Mouse (Mus musculus) adrenal gland, postnatal 14 days (tissue): ENCODE results near the gene Ccl24. TPM values are rescaled to one million over a fixed set of nuclear protein-coding genes. Genes with fewer than 3 reads are reported as not detected.
"Not testable (repeated sequence)": the region's sequence is repeated elsewhere in the genome, so short reads cannot be mapped to it uniquely, and the experiment has no call there.

Experiments
- DNase-seq: peaks from one replicate; pipeline ENCODE4 v3.0.0; 2021; ENCODE audit warnings: mixed read lengths
- long read RNA-seq, 2 experiments: library from polyadenylated mRNA; stranded (forward); transcript quantifications; one replicate each; pipeline ENCODE4 v2.0.0; 2021
- total RNA-seq: library from RNA; stranded (reverse); gene quantifications from 2 replicates; pipeline ENCODE4 v1.2.3, GENCODE M21; 2021

The Ccl24 gene
- total RNA-seq = 1.6 and 3.1 TPM in 2 replicates
- long read RNA-seq, experiment 1 = 0 reads
- long read RNA-seq, experiment 2, partial matches to known transcripts = 0 of 3 reads
- long read RNA-seq, experiment 2, other reads (novel, unspliced or antisense) = 0 of 3 reads

DNA sequence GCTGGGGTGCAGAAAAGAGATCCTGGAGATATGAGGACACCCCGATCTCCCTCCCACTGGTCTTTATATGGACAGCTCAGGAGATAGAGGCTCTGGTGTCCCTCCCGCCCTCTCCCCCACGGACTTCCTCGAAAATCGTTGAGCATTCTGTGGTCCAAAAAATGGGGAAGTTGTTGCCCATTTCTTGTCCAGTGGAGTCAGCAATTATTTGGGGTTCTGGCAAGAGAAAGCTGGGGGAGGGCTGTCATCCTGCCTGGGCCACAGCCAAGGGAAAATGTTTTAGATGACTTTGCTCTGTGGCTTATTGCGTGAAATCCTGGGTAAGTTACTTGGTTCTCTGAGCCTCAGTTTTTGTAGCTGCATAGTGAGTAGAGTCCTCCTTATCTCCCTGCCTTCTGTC is at the start of gene Ccl24:
Gene Ccl24 (minus strand): TSS at position 44 of the 400 bp plus-strand sequence.
- DNase-seq = no peak

DNA sequence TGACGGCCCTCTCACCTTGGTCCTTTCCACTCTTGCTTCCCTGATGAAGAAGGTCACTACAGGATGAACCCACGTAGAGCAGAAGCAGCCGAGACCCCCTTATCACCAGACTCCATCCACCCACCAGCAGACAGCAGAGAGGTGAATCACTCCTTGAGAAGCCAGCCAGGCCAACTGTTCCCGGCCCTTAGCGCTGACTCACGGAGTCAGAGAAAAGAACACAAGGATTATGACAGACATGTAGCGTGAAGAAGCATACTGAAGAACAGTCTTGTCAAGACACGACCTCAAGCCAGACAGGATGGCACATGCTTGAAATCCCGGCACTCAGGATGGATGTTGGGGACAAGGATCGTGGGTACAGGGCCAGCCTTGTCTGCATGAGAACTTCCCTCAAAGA is 48.9 kb upstream of the Ccl24 start:
- DNase-seq = peak; percentile 56

DNA sequence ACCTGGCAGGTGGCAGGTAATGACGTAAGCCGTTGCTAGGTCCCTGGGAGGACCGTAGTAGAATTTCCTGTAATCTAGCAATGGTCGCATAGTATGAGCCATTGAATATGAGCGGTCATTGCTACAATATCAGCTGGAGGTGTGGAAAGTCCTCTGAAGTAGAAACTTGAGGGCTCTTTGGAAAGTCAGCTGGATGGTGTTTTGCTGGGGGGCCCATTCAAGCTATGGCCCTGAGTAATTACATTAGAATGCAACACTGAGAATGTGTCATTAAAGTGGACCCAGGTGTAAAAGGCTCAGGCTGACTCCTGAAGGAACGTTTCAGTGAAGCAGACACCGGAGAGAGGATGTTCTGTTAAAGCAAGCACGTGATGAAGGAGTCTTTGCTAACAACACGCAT is 47.7 kb upstream of the Ccl24 start:
- DNase-seq = no peak

- DNase-seq = not testable (repeated sequence)
Observed at GRCm38 (mm10) chr5:135619741-135620140, 46.9 kb upstream of the Ccl24 start.

- DNase-seq = peak; percentile 24
Observed at GRCm38 (mm10) chr5:135609794-135610193, 36.9 kb upstream of the Ccl24 start.

- DNase-seq = no peak
Observed at GRCm38 (mm10) chr5:135607581-135607980, 34.7 kb upstream of the Ccl24 start.

DNA sequence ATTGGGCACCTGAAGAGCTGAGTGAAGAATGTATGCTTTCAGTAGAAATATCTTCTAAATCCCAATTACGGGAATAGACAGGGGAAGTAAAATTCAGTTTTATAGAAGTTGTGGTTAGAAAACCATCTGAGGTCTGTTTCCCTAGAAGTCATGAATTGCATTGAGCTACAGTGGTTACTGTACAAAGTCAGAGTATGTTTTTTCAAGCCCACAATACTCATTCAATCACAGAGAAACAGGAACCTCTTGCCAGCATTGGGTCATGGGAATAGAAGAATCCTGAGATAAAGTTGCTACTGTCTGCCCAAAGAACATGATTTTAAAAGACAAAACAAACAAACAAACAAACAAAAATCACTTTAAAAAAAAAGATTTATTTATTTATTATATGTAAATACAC is 33.9 kb upstream of the Ccl24 start:
- not testable (repeated sequence) for DNase-seq

DNA sequence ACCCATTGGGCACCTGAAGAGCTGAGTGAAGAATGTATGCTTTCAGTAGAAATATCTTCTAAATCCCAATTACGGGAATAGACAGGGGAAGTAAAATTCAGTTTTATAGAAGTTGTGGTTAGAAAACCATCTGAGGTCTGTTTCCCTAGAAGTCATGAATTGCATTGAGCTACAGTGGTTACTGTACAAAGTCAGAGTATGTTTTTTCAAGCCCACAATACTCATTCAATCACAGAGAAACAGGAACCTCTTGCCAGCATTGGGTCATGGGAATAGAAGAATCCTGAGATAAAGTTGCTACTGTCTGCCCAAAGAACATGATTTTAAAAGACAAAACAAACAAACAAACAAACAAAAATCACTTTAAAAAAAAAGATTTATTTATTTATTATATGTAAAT is 31.8 kb upstream of the Ccl24 start:
- DNase-seq = not testable (repeated sequence)

DNA sequence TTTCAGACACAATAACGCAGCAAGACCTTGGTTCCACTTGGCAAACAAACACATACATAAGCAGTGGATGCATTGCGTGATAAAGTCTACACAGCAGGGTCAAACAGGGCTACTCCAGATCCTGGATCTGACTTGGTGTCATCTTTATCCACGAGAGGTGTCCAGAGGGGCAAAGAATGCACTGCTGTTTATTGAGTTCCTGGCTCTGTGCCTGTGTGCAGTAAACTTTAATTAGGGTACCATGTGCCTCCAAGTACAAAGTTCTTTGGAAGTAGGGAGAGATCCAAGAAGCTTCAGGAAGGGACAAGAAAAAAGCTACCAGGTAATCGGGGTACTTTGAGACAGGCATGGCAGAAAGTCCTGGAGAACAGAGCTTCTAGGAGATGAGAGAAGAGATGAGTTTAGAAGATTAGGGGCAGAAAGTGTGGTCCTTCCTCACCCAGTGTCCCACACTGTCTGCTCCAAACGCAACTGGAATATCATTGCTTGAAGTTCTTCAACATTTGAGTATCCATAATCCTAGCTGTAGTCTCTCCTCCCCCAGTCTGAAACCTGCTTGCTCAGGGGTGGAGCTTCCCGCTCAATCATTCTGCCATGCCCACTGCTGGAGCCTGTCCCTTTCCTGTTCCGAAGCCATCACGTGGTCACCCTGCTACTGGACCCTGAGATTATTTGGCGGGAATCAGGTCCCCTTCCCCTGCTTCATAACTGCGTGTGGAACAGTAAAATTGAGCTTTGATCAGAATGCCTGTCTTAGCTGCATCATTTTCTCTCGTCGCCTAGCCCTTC is 17.3 kb upstream of the Ccl24 start:
- DNase-seq = no peak

GRCm38 (mm10) chr5:135587764-135588163 is 14.9 kb upstream of the Ccl24 start:
- DNase-seq = no peak

GRCm38 (mm10) chr5:135585691-135586090 is 12.8 kb upstream of the Ccl24 start:
- DNase-seq = no peak

- no peak for DNase-seq
Observed at GRCm38 (mm10) chr5:135582330-135582729, 9.5 kb upstream of the Ccl24 start.

DNA sequence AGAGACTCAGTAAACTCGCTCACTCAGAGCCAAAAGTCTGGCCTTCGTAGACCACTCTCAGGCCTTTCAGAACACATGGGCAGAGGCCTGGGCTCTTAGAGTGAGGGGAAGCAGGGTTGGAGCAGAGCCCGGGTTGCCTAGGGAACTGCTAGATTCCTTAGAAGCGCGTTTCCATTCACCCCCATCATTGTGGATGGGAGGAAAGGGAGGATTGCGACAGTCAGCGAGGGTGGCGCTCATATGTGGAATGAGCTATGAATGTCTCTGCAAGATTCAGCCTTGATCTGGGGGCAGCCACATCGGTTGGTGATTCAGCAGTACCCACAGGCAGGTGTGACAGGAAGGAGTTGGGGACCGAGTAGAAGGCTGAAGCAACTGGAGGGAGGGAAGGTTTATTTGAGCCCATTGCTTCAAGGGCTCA is 6.5 kb upstream of the Ccl24 start:
- DNase-seq = no peak

- DNase-seq = no peak
Observed at GRCm38 (mm10) chr5:135576055-135576454, 3.2 kb upstream of the Ccl24 start.

DNA sequence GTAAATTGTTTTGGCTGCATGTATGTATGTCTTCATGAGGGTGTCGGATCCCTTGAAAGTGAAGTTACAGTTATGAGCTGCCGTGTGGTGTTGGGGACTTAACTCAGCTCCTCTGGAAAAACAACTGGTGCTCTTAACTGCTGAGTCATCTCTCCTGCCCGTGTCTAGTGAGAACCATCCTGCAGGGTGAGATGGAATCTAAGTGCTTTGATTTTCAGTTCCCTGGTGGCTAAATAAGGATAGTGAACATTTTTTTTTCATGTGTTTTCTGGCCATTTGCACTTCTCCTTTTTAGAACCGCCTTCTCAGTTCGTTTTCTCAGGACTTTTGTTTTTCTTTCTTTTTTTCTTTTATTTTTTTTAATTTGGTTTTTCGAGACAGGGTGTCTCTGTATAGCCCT is 4.2 kb downstream of the Ccl24 start:
- no peak for DNase-seq

DNA sequence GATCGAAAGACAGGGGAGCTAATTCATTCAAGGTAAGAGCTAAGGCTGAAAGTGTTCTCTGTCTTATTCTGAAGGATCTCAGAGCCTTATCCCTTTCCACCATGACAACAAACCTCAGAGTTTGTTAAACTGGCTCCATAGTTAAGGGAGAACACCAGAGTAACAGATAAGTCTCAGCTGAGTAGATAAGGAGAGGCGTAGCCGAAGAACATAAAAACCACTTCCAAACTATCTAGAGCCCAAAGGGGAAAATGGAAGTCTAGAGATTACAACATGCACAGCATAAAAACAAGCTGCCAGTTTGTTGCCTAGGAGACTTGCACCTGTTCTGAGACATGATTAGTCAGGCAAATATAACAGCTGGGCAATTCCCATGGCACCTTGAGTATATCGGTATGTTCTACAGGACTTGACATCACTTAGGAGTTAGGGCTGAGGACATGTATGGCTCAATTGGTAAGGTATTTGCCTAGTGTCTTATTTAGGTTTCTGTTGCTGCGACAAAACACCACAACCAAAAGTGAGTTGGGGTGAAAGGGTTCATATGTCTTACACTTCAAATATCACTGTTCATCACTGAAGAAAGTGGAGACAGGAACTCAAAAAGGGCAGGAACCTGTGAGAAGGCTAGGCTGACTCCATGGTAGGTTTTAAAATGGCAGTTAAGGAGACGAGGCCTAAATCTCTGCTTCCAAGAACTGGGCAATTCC is 5.1 kb downstream of the Ccl24 start:
- no peak for DNase-seq

- DNase-seq = no peak
Observed at GRCm38 (mm10) chr5:135563469-135563868, 9.4 kb downstream of the Ccl24 start, which contains the start of gene Ccl26. Ccl26 (minus strand) TSS chr5:135563569.

DNA sequence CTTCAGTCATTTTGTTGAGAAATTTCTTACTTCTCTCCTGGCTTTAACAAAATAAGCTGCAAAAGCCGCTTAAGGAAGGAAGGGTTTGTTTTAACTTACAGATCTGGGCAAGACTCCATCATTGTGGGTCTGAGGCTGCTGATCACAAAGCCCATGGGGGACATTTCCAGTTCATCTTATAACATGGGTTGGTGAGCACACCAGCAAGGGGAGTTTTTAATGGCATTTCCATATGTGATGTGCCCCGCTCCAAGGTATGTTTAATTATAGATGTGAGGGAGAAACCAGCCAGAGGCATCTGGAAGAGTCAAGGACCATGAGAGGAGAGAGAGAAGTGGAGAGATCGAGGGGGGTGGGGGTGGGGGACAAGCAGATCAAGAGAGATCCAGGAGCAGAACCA is 15.2 kb downstream of the Ccl24 start:
- no peak for DNase-seq

- no peak for DNase-seq
Observed at GRCm38 (mm10) chr5:135557051-135557450, 15.8 kb downstream of the Ccl24 start.

GRCm38 (mm10) chr5:135556259-135556658 is 16.6 kb downstream of the Ccl24 start:
- DNase-seq = no peak

DNA sequence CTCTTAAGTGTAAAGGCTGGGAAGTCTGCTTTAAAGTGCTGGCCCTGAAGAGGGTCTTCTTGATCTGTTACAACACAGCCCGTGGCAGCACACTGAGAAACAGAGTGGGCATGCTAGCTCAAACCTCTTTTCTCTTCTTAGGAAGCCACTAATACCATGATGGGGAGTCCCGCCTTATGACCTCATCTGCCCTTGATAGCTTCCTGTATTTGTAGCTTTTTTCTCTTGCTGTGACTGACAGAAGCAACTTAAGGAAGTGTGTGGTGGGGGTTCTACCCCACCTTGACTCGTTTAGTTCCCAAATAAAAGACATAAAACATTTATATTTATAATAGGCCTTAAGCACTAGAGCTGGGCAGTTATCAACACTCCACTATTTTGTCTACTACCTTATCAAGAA is 21.3 kb downstream of the Ccl24 start:
- DNase-seq = no peak

- peak; percentile 27 for DNase-seq
Observed at GRCm38 (mm10) chr5:135550910-135551309, 21.9 kb downstream of the Ccl24 start.

DNA sequence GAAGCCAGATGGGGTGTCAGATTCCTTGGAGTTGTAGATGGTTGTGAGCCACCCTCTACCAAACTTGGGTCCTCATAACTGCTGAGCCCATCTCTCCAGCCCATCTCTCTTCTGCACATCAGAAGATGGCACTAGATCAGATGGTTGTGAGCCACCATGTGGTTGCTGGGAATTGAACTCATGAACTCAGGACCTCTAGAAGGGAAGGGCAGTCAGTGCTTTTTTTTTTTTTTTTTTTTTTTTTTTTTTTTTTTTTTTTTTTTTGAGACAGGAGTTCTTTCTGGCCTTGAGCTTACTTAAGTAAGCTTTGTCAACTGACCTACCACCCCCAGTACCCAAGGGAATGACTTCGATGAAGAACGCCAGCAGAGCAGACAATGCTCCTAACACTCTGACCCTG is 24.9 kb downstream of the Ccl24 start:
- no peak for DNase-seq
